Mouse (Mus musculus) liver, embryonic 15.5 days (tissue): ENCODE results near the gene Ints3. TPM values are rescaled to one million over a fixed set of nuclear protein-coding genes. Genes with fewer than 3 reads are reported as not detected.

Experiments used
- ATAC-seq: fragments of 200-750 bp; cut with Nextera tagmentation; 2 replicates; pipeline ENCODE4 v1.8.0; 2017; ENCODE audit warnings: moderate number of reproducible peaks, mild to moderate bottlenecking, moderate library complexity; ENCODE audit not compliant: insufficient read depth
- H3K27ac ChIP-seq: fragments of 300-500 bp; sonication (generic); replicated peaks from 2 replicates; pipeline ENCODE4 v1.5.1; 2015; ENCODE audit warnings: mild to moderate bottlenecking, inconsistent platforms
- H3K27me3 ChIP-seq: fragments of 300-500 bp; sonication (generic); 2 replicates; pipeline ENCODE4 v1.6.1; 2015; ENCODE audit warnings: mild to moderate bottlenecking, inconsistent platforms
- H3K36me3 ChIP-seq: fragments of 300-500 bp; sonication (generic); replicated peaks from 2 replicates; pipeline ENCODE4 v1.6.1; 2015; ENCODE audit warnings: moderate library complexity, mild to moderate bottlenecking, inconsistent platforms
- H3K4me1 ChIP-seq: fragments of 300-500 bp; sonication (generic); replicated peaks from 2 replicates; pipeline ENCODE4 v1.6.1; 2015; ENCODE audit warnings: inconsistent platforms
- H3K4me2 ChIP-seq: fragments of 300-500 bp; sonication (generic); 2 replicates; pipeline ENCODE4 v1.6.1; 2015; ENCODE audit warnings: moderate library complexity, mild to moderate bottlenecking, inconsistent platforms
- H3K4me3 ChIP-seq: fragments of 300-500 bp; sonication (generic); replicated peaks from 2 replicates; pipeline ENCODE4 v1.5.1; 2015; ENCODE audit warnings: mild to moderate bottlenecking, inconsistent platforms
- H3K9ac ChIP-seq: fragments of 300-500 bp; sonication (generic); 2 replicates; pipeline ENCODE4 v1.6.1; 2015; ENCODE audit warnings: moderate library complexity, mild to moderate bottlenecking, inconsistent platforms
- H3K9me3 ChIP-seq: fragments of 300-500 bp; sonication (generic); replicated peaks from 2 replicates; pipeline ENCODE4 v1.6.1; 2016; ENCODE audit warnings: inconsistent platforms
- WGBS: fragments of 180-500 bp; shearing (Covaris S2); methylation state at CpG from one replicate; pipeline ENCODE4 v1.1.7; 2015; ENCODE audit warnings: mixed read lengths; ENCODE audit not compliant: insufficient replicate concordance; 5-methylcytosine and 5-hydroxymethylcytosine counted together
- polyA plus RNA-seq: library from polyadenylated mRNA; unstranded; fragments of >200 nt; fragmentation: Nextera tagmentation; extraction: Ambion mirVana; gene quantifications from 2 replicates; pipeline ENCODE4 v1.2.1, GENCODE M21; 2015

Ints3 gene
- polyA plus RNA-seq, 1 experiment from 2014 or later, result 9.2 TPM

DNA sequence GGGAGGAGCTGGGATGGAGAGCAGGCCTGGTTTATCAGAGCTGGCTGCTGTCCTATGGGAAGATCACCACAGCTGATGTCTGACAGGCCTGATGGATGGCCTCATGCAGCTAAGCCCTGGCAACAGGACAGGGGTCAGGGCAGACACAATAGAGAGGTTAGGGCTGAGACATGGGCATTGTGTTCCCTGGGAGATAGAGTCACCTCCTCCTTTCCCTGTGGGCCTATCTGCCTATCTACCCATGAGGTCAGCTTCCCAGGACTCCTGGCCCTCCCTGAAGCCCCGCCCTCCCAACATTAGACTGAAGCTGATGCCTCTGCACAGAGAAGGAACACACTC, 57.2 kb downstream of the Ints3 start:
- no peak overlapping the region for H3K4me3 ChIP-seq
- no peak overlapping the region for H3K4me2 ChIP-seq
- H3K36me3 ChIP-seq, result no peaks in the 10 kb centered on the region
- no peaks in the 10 kb centered on the region for H3K27me3 ChIP-seq
- H3K9me3 ChIP-seq, result no peaks in the 10 kb centered on the region
- WGBS, result 56% methylated on average over 1 of the region's 1 CpGs
- 0 out of 2 replicates have a peak, but pooled peaks cover 6% of the 10 kb centered on the region for H3K4me1 ChIP-seq
- ATAC-seq, result 0 out of 2 replicates have a peak, but pooled peaks have one; percentile 19
- H3K27ac ChIP-seq, result no peak overlapping the region
- H3K9ac ChIP-seq, result no peak overlapping the region

DNA sequence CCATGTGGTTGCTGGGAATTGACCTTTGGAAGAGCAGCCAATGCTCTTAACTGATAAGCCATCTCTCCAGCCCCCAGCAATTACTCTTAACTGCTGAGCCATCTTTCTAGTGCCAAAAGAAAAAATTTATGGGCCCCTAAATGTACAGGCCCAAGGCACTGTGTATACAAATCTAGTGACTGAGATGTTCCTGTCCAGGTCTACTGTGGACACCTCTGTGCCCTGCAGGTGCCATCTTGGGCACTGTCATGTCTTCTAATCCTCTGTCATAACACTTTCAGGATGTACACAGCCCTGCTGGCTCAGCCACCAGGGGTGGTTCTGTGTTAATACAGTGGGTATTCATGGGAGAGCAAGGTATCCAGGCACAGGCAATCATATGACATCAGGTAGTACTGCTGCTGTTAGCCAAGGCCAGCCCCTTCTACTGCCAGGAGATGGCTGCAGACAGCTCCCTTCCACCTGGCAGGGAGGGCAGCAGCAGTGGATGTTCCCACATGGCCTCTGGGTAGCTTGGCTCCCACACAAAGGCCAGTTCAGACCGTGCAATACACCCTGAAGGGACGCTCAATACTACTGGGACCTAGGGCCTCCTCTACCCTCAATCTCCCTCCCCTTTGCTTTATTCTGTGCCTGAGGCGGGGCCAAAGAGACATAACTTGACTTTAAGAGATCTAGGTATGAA, 57.7 kb downstream of the Ints3 start:
- no peak for ATAC-seq
- Histone ChIP-seq H3K27me3 (no peaks in the 10 kb centered on the region), H3K4me3 (no peak overlapping the region), H3K4me1 (0 out of 2 replicates have a peak, but pooled peaks cover 6% of the 10 kb centered on the region), H3K4me2 (no peak overlapping the region), H3K36me3 (no peaks in the 10 kb centered on the region), H3K9me3 (no peaks in the 10 kb centered on the region), H3K27ac (no peak overlapping the region), H3K9ac (no peak overlapping the region)
- WGBS, result 55% methylated on average over 3 of the region's 3 CpGs

DNA sequence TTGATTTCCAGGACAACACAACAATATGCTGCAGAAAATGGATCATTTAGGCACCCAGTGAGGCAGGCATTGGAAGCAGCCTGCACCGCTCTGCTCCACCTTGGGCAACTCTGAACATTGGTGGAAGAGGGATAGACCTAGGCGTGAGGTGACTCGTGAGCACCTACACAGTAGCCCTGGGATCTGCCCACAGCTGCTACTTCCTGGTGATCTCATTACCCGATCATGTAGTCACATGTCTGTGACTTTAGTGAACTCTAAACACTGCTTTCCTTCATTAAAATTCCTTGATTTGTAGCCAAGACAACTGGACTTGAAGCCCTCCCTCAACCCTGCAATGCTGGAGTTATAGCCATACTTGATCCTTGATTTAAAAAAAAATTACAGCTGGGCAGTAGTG, 59.1 kb downstream of the Ints3 start:
- H3K9ac ChIP-seq, result no peak overlapping the region
- no peaks in the 10 kb centered on the region for H3K36me3 ChIP-seq
- no peak overlapping the region for H3K27ac ChIP-seq
- H3K27me3 ChIP-seq, result no peaks in the 10 kb centered on the region
- H3K4me2 ChIP-seq, result no peak overlapping the region
- 0 out of 2 replicates have a peak, but pooled peaks cover 6% of the 10 kb centered on the region for H3K4me1 ChIP-seq
- no peaks in the 10 kb centered on the region for H3K9me3 ChIP-seq
- ATAC-seq, result no peak
- H3K4me3 ChIP-seq, result no peak overlapping the region
- 69% methylated on average over 4 of the region's 4 CpGs for WGBS

DNA sequence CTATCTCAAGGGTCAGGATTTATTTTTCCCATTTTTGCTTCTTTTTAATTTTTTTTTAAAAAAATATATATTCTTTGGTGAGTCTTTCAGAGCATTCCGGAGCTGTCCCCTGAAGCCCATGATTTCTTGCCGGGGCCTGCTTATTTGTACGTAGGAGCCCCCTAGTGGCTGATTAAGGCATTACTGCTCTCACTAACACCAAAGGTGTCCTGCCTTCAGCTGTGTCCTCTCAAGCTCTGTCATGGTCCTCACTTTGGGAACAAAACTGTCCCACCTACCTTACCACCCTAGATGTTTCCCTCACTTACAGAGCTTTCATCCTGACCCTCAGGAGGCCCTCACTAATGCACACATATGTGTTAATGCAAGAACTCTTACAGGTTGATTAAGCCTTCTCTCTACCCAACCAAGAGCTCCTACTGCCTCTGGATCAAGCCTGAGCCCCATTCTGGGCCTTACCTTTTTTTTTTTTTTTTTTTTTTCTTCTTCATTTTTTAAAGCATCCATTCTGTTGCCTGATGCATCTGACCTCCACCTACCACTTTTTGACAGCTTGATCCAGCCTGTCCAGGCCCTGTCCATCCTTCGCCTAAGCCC, 59.9 kb downstream of the Ints3 start:
- no peak overlapping the region for H3K4me3 ChIP-seq
- 29% methylated on average over 4 of the region's 4 CpGs for WGBS

DNA sequence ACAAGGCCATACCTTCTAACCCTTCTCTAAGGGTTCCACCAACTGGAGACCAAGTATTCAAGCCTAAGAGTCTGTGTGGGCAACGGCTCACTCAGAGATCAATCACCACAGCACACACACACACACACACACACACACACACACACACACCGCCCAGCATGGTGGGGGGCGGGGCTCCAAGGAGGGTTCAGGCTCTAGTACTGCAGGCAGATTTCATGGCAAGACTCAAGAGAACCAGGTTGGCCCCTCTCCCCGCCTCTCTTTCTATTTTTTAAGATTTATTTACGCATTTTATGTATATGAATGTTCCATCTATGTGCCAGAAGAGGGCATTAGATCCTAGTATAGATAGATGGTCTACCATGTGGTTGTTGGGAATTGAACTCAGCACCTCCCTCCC, 60.6 kb downstream of the Ints3 start:
- Histone ChIP-seq H3K27me3 (no peaks in the 10 kb centered on the region), H3K9ac (no peak overlapping the region), H3K27ac (no peak overlapping the region), H3K36me3 (no peaks in the 10 kb centered on the region), H3K4me3 (no peak overlapping the region), H3K9me3 (no peaks in the 10 kb centered on the region), H3K4me2 (no peak overlapping the region), H3K4me1 (0 out of 2 replicates have a peak, but pooled peaks cover 6% of the 10 kb centered on the region)
- ATAC-seq, result no peak
- WGBS, result 40% methylated on average over 5 of the region's 5 CpGs

More for the DNA sequence above, 59.9 kb downstream of the Ints3 start:
- no peak for ATAC-seq
- Histone ChIP-seq H3K4me1 (0 out of 2 replicates have a peak, but pooled peaks cover 6% of the 10 kb centered on the region), H3K4me2 (no peak overlapping the region), H3K9me3 (no peaks in the 10 kb centered on the region), H3K27ac (no peak overlapping the region), H3K36me3 (no peaks in the 10 kb centered on the region), H3K27me3 (no peaks in the 10 kb centered on the region), H3K9ac (no peak overlapping the region)

DNA sequence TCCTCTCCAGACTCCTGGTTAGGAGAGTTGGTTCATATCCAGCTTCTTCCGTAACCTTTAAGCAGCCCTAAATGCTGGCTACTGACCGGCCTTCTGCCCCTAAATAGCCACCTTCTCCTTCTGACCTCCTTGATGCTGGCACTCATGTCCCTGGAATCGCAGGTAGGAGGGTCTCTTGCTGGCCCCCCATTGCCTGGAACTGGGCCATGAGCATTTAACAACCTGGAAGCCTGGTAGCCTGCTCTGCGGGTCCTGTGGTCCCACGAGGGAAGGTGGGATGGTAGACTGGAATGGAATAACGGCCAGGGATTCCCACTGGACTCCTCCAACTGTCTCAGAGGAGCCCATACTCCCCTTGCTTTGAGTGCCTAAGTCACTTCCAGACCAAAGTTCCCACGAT, 61.6 kb downstream of the Ints3 start:
- Histone ChIP-seq H3K4me1 (peaks cover 10% of the 10 kb centered on the region), H3K4me2 (no peak overlapping the region), H3K9ac (no peak overlapping the region), H3K36me3 (no peaks in the 10 kb centered on the region), H3K9me3 (no peaks in the 10 kb centered on the region), H3K27ac (no peak overlapping the region), H3K27me3 (no peaks in the 10 kb centered on the region), H3K4me3 (no peak overlapping the region)
- WGBS, result 56% methylated on average over 7 of the region's 7 CpGs
- no peak for ATAC-seq

- Histone ChIP-seq H3K9ac (no peak overlapping the region), H3K36me3 (no peaks in the 10 kb centered on the region), H3K27me3 (no peaks in the 10 kb centered on the region), H3K27ac (no peak overlapping the region), H3K9me3 (no peaks in the 10 kb centered on the region), H3K4me1 (peaks cover 14% of the 10 kb centered on the region), H3K4me2 (no peak overlapping the region), H3K4me3 (no peak overlapping the region)
- ATAC-seq, result no peak
- WGBS, result 56% methylated on average over 2 of the region's 2 CpGs
Measured at GRCm38 (mm10) chr3:90369041-90369440, 64.4 kb downstream of the Ints3 start.

- H3K4me1 ChIP-seq, result peaks cover 23% of the 10 kb centered on the region
- H3K4me2 ChIP-seq, result no peak overlapping the region
- H3K9ac ChIP-seq, result no peak overlapping the region
- no peak overlapping the region for H3K4me3 ChIP-seq
- no peak for ATAC-seq
- H3K27ac ChIP-seq, result no peak overlapping the region
- WGBS, result 63% methylated on average over 5 of the region's 5 CpGs
- no peaks in the 10 kb centered on the region for H3K27me3 ChIP-seq
- no peaks in the 10 kb centered on the region for H3K9me3 ChIP-seq
- no peaks in the 10 kb centered on the region for H3K36me3 ChIP-seq
Measured at GRCm38 (mm10) chr3:90367001-90367632, 66.3 kb downstream of the Ints3 start.

- H3K27ac ChIP-seq, result no peak overlapping the region
- no peak for ATAC-seq
- H3K9ac ChIP-seq, result no peak overlapping the region
- H3K9me3 ChIP-seq, result no peaks in the 10 kb centered on the region
- peaks cover 23% of the 10 kb centered on the region for H3K4me1 ChIP-seq
- 66% methylated on average over 2 of the region's 2 CpGs for WGBS
- no peaks in the 10 kb centered on the region for H3K27me3 ChIP-seq
- H3K36me3 ChIP-seq, result peaks cover 28% of the 10 kb centered on the region
- no peak overlapping the region for H3K4me2 ChIP-seq
- H3K4me3 ChIP-seq, result no peak overlapping the region
Measured at GRCm38 (mm10) chr3:90362346-90362745, 71.1 kb downstream of the Ints3 start.

DNA sequence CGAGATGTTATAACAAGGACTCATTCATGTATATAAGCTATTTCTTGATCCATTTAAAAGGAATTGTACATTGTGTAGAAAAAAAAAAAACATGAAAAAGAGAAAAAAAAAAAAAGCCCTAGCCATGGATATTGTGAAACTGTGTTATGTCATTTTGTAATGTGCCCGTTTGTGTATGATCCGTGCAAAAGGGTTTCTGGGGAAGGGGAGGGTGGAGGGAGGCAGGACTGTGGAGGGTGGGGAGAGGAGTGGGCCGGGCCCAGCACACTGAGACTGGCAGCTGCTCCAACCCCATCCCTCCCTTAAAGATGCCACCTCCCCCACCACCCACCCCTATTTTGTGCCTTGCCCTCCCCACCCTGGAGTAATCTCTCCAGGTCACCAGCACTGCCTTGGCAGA, 71.9 kb downstream of the Ints3 start:
- peaks cover 36% of the 10 kb centered on the region for H3K36me3 ChIP-seq
- ATAC-seq, result no peak
- no peak overlapping the region for H3K4me3 ChIP-seq

DNA sequence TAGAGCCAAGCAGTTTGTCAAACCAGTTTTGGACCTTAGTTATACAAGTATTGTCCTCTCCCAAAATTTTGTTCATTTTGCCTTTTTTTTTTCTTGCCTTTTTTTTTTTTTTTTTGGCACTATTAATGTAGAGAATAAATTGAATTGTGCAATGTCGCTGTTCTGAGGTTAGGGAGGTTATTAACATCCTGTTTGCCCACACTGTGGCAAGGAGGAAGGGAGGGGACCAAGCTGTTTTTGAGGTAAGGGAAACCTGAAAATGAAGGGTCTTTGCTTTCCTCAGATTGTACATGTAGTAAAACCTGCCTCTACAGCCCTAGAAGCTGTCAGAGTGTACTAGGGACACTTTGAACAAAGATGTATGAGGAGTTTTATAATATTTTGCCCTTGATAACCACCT, 74.2 kb downstream of the Ints3 start:
- H3K9ac ChIP-seq, result no peak overlapping the region
- no peak overlapping the region for H3K4me2 ChIP-seq
- H3K36me3 ChIP-seq, result peaks cover 59% of the 10 kb centered on the region
- no peak overlapping the region for H3K27ac ChIP-seq
- H3K4me3 ChIP-seq, result no peak overlapping the region
- H3K9me3 ChIP-seq, result no peaks in the 10 kb centered on the region
- H3K4me1 ChIP-seq, result peaks cover 11% of the 10 kb centered on the region
- no peak for ATAC-seq
- 61% methylated on average over 1 of the region's 1 CpGs for WGBS
- no peaks in the 10 kb centered on the region for H3K27me3 ChIP-seq

More for the DNA sequence above, 71.9 kb downstream of the Ints3 start:
- WGBS, result 67% methylated on average over 4 of the region's 4 CpGs
- no peak overlapping the region for H3K4me2 ChIP-seq
- no peaks in the 10 kb centered on the region for H3K27me3 ChIP-seq
- no peaks in the 10 kb centered on the region for H3K9me3 ChIP-seq
- peaks cover 15% of the 10 kb centered on the region for H3K4me1 ChIP-seq
- no peak overlapping the region for H3K9ac ChIP-seq
- H3K27ac ChIP-seq, result no peak overlapping the region
